Mouse (Mus musculus): ENCODE measurements at regions not wholly inside any gene's neighbourhood (a gene's known extent, or its start where the extent isn't known, plus 50 kb on each side); places are given as distances from the start of the nearest gene placed in this dataset.
"Not testable (repeated sequence)": the region's sequence is repeated elsewhere in the genome, so short reads cannot be mapped to it uniquely, and the experiment has no call there.

- no peak for DNase-seq (ENCODE audit: low spot score)
Observed at GRCm38 (mm10) chr13:107587678-107588077, 456.6 kb upstream of the Smim15 start.

- no peak for DNase-seq (ENCODE audit: low spot score)
Observed at GRCm38 (mm10) chr13:107585936-107586335, 458.3 kb upstream of the Smim15 start.

DNA sequence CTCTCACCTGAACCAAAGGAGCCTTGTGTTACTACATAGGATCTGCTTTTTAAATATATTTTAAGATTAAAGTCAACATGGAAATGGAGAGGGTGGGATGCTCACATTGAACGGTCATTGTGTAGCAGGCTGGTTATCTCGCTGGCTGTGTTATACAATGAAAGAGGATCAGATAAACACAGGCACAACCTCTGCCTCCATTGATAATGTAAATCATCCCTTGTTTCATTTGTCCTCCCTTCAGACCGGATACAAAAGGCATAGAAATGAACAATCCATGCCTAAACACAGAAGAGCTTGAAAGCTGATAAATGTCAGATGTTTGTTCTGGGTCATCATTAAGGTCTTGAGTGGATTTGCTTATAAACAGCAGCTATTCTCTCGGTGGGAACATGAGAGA, 458.9 kb upstream of the Smim15 start:
- DNase-seq (ENCODE audit: low spot score), result no peak

- DNase-seq (ENCODE audit: low spot score), result no peak
Observed at GRCm38 (mm10) chr13:107578968-107579367, 465.3 kb upstream of the Smim15 start.

GRCm38 (mm10) chr13:107577809-107578208, 466.4 kb upstream of the Smim15 start:
- no peak for DNase-seq (ENCODE audit: low spot score)

GRCm38 (mm10) chr13:107577272-107577671, 467.0 kb upstream of the Smim15 start:
- DNase-seq (ENCODE audit: low spot score), result no peak

- DNase-seq (ENCODE audit: low spot score), result no peak
Observed at GRCm38 (mm10) chr13:107576701-107577100, 467.5 kb upstream of the Smim15 start.

GRCm38 (mm10) chr13:107575025-107575424, 469.2 kb upstream of the Smim15 start:
- DNase-seq (ENCODE audit: low spot score), result no peak

GRCm38 (mm10) chr13:107573499-107574355, 470.5 kb upstream of the Smim15 start:
- DNase-seq (ENCODE audit: low spot score), result no peak

DNA sequence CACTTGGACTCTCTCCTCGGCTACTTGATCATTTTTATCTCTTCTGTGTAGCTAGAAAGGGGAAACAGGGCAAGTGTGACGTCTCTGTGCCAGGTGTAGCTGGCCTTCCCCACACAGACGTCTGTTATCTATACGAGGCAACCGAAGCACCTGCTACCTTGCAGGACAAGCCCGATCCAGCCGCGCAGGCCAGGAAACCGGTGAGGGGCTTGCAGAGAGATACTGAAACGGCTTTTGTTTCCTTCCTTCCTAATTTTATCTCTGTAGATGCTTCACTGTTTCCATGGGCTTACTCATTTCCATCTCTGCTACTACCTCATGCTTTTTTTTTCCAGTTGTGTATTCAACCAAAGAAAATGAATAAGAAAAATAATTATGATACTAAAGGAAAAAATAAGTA, 472.7 kb upstream of the Smim15 start:
- DNase-seq (ENCODE audit: low spot score), result no peak

- DNase-seq (ENCODE audit: low spot score), result no peak
Observed at GRCm38 (mm10) chr13:107569477-107569876, 474.8 kb upstream of the Smim15 start.

DNA sequence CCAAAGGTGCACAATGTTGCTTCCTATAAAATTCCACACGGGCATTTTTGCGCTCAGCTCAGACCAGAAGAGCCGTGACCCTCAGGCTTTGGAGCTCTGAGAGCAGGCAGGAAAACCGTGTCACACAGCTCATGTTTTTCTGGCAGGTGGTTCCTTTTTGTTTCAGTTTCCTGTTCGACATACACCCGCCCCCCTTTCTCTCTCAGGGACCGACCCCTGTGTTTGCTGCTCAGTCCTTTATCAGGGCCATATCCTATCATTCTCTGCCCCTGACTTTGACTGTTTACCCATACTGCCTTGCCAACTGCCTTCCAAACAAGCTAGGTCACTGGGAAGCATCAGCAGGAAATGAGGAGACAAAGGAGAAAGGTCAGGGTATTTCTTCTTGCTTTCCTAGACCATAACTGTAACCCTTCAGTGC, 475.5 kb upstream of the Smim15 start:
- no peak for DNase-seq (ENCODE audit: low spot score)

GRCm38 (mm10) chr13:107562463-107562862, 481.8 kb upstream of the Smim15 start:
- no peak for DNase-seq (ENCODE audit: low spot score)

DNA sequence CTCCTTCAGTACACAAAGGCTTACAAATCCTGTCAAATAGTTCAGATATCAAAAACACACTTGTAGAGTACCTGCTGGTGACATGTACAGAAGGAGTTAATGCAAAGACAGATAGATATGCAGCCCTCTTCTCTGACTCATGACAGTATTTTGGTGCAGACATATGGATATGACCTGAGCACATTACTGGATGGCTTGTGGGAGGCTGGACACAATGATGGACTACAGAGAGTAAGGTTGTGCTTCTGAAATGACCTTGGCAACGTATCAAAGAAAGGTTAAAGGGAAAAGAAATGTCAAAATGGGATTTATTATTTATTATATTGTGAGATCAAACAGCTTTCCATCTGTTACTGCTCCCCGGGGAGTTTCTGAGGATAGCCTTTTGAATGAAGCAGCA, 482.7 kb upstream of the Smim15 start:
- DNase-seq (ENCODE audit: low spot score), result no peak

GRCm38 (mm10) chr13:107555958-107556357, 488.3 kb upstream of the Smim15 start:
- no peak for DNase-seq (ENCODE audit: low spot score)

- no peak for DNase-seq (ENCODE audit: low spot score)
Observed at GRCm38 (mm10) chr13:107554091-107554490, 490.2 kb upstream of the Smim15 start.

DNA sequence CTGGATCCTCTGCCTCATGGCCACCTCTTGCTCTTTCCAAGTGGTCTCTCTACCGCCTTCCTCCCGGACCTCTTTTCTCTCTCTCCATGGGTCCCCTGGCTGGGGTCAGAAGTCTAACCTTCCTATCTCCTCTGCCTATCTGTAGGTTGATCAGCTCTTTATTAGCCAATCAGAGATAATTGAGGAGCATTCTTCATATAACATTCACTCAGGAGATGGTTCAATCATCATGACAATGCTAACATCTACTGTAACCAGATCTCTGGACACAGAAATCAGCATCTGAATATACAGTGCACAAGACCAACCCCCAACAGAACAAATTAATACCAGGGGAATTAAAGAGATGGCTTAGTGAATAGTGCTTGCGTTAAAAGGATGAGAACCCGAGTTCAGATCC, 492.1 kb upstream of the Smim15 start:
- no peak for DNase-seq (ENCODE audit: low spot score)

DNA sequence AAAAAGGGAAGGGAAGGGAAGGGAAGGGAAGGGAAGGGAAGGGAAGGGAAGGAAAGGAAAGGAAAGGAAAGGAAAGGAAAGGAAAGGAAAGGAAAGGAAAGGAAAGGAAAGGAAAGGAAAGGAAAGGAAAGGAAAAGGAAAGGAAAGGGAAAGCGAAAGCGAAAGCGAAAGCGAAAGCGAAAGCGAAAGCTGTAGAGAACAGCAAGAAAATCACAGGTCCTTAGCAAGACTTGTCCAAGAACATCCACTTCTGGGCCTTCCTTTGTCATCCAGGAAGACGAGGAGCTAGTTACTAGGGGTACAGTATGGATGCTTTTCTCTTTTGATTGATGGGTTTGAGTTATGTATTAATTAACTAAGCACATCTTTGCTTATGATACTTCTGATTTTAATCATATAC, 494.3 kb upstream of the Smim15 start:
- DNase-seq (ENCODE audit: low spot score), result not testable (repeated sequence)

DNA sequence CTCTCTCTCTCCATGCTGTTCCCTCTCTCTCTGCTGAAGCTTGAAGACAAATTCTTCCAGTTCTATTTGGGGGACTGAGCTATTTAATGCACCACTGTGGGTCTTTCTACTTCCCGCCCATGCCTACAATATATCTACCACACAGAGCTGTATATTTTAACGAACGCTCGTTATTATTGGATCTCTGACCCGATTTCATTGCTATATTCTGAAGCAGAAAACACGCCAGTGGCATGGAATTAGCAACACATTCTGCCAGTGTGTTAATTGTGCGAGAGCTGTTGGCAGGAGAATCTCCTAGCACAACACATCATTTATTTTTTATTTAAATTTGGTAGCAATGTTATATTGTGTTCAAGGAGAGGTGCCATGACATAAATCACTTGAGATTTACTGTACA, 497.2 kb upstream of the Smim15 start:
- peak; percentile 20 for DNase-seq (ENCODE audit: low spot score)

DNA sequence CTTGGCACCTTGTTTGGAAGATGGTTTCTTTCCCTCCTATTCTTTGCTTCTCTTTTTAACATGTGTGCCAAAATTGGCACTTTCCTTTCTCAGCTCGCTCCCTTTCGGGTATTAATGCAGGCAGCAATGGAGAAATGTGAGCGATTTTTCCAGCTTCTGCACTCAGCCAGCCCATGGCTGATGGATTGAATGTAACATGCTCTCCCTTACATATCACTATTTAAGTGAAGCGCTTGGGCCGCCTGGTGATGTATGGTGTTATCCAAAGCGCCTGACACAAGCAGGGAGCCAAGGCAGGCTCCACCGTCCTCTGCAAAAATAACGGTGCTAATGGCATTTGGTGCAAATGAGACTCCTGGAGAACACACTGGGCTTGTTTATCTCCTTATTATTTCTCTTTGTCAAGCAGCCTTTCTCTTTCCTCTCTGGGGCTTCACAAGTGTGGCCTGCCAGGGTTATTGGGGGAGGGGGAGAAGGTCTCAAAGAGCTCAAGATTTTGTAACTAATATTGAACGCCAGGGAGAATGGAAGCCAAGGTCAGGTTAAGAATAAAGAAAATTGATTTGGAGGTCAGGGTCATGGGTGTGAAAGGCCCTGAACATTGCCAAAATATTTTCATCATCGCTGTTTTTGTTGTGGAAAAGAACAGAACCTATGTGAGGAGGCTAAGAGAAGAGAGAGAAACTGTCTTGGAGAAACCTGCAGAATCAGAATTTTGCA, 497.9 kb upstream of the Smim15 start:
- peak; percentile 11 for DNase-seq (ENCODE audit: low spot score)

GRCm38 (mm10) chr13:107541635-107541955, 502.7 kb upstream of the Smim15 start:
- DNase-seq (ENCODE audit: low spot score), result no peak

DNA sequence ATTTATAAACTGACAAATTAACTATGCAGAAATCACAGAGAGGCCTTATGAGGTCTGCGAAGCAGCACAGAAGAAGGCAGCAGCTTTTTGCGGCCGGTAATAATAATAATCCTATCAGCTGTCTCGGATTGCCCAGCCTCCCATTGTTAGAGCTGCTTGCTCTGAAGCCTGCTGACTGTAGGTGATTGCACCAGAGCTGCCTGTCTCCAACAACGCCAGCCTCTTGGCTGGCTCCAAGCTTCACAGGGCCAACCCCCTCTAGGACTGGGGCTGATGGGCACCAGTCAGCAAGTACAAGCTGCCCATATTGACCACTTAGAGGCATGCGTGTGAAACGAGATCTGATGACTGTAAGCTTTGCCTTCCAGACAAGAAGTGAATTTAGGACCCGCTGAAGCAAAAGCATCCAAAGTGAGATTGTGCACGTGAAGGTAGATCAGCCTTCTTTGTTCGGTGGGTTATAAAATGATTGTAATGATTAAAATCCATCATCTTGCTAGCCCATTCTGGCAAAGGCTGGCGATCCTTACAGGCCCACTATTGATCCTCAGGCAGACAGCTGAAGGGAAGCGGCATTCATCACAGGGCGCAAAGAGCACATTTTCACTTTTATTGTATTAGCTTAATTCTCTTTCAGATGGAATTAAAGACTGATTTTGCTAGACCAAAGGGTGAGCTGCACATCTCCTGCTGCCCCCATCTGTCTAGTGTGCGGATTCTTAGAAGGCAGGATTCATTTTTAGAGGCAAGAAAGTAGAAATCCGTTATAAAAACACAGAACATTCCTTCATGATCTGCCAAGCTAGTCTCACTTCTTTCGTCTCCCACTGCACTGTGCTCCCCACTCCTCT, 503.2 kb upstream of the Smim15 start:
- peak; percentile 12 for DNase-seq (ENCODE audit: low spot score)

DNA sequence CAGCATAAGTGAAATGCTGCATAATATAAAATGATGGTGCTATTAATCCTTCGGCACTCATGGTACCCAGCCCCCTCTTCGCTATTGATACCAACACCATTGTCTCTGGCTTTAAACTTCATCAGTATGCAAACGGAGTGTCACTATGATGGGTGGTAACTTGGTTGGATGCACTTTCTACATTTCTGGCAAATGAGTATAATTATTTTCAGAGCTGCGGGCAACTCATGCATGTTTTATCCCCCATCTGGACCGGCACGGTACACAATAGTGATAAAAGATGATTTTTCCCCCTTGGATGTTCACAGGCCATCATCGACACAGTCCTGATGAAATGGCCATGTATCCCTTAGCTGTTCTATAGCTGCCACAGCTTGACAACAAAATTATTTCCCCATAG, 503.9 kb upstream of the Smim15 start:
- no peak for DNase-seq (ENCODE audit: low spot score)
